Mouse (Mus musculus) heart, embryonic 13.5 days (tissue): ENCODE data around the gene Lmod2. TPM values are rescaled to one million over a fixed set of nuclear protein-coding genes. Genes with fewer than 3 reads are reported as not detected.

Experiments used
- ATAC-seq: fragments of 200-750 bp; cut with Nextera tagmentation; 2 replicates; pipeline ENCODE4 v1.8.0; 2017; ENCODE audit warnings: moderate TSS enrichment; ENCODE audit not compliant: insufficient number of reproducible peaks, low FRiP score, low TSS enrichment; ENCODE audit errors: extremely low read depth
- H3K27ac ChIP-seq: fragments of 300-500 bp; sonication (generic); replicated peaks from 2 replicates; pipeline ENCODE4 v1.5.1; 2015; ENCODE audit warnings: moderate library complexity, mild to moderate bottlenecking, inconsistent platforms
- H3K27me3 ChIP-seq: fragments of 300-500 bp; sonication (generic); replicated peaks from 2 replicates; pipeline ENCODE4 v1.6.1; 2015; ENCODE audit warnings: mild to moderate bottlenecking, inconsistent platforms
- H3K36me3 ChIP-seq: fragments of 300-500 bp; sonication (generic); 2 replicates; pipeline ENCODE4 v1.6.1; 2015; ENCODE audit warnings: mild to moderate bottlenecking, inconsistent platforms
- H3K4me1 ChIP-seq: fragments of 300-500 bp; sonication (generic); 2 replicates; pipeline ENCODE4 v1.6.1; 2015; ENCODE audit warnings: inconsistent platforms
- H3K4me2 ChIP-seq: fragments of 300-500 bp; sonication (generic); 2 replicates; pipeline ENCODE4 v1.6.1; 2015; ENCODE audit warnings: inconsistent platforms, mild to moderate bottlenecking, moderate library complexity
- H3K4me3 ChIP-seq: fragments of 300-500 bp; sonication (generic); 2 replicates; pipeline ENCODE4 v1.5.1; 2015; ENCODE audit warnings: moderate library complexity, mild to moderate bottlenecking, inconsistent platforms
- H3K9ac ChIP-seq: fragments of 300-500 bp; sonication (generic); 2 replicates; pipeline ENCODE4 v1.6.1; 2015; ENCODE audit warnings: inconsistent platforms, mild to moderate bottlenecking, moderate library complexity
- H3K9me3 ChIP-seq: fragments of 300-500 bp; sonication (generic); 2 replicates; pipeline ENCODE4 v1.6.1; 2016; ENCODE audit warnings: inconsistent platforms
- WGBS: fragments of 180-500 bp; shearing (Covaris S2); methylation state at CpG from one replicate; pipeline ENCODE4 v1.1.7; 2015; ENCODE audit warnings: mixed read lengths; 5-methylcytosine and 5-hydroxymethylcytosine counted together
- polyA plus RNA-seq: library from polyadenylated mRNA; unstranded; fragments of >200 nt; fragmentation: Nextera tagmentation; extraction: Ambion mirVana; gene quantifications from 2 replicates; pipeline ENCODE4 v1.2.1, GENCODE M21; 2015

Gene Lmod2
- polyA plus RNA-seq, 1 experiment from 2014 or later = 42.8 TPM

DNA sequence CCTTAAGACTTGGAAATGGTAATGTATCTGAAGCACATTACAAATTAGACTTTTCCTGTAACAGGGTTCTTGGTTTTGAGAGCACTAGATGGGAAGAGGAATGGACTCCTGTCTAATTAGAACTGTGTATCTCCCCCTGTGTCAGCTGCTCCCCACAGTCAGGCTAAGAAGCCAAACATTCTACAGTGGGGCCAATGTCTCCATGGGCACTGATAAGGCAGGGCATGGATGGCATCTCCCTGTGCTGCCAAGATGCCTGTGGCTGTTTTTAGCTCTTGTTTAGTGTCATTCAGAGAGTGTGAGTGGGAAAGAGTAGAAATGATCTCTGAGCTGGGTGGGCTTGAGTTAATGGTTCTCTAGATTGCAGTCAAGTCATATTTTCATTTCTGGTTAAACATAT, 24.2 kb upstream of the Lmod2 start:
- Histone ChIP-seq H3K27me3 (no peaks in the 10 kb centered on the region), H3K4me2 (no peak overlapping the region), H3K4me3 (no peak overlapping the region), H3K36me3 (no peaks in the 10 kb centered on the region), H3K27ac (no peak overlapping the region), H3K4me1 (peaks cover 12% of the 10 kb centered on the region), H3K9ac (no peak overlapping the region), H3K9me3 (peaks cover 7% of the 10 kb centered on the region; the same call in 1 of the 2 replicates)
- no peak for ATAC-seq

- 75% methylated on average over 3 of the region's 3 CpGs for WGBS
- no peak for ATAC-seq
- Histone ChIP-seq H3K9ac (no peak overlapping the region), H3K27me3 (no peaks in the 10 kb centered on the region), H3K4me2 (no peak overlapping the region), H3K36me3 (no peaks in the 10 kb centered on the region), H3K9me3 (no peaks in the 10 kb centered on the region), H3K4me3 (no peak overlapping the region), H3K27ac (no peak overlapping the region), H3K4me1 (peaks cover 37% of the 10 kb centered on the region)
Observed at GRCm38 (mm10) chr6:24583456-24583855, 14.1 kb upstream of the Lmod2 start.

DNA sequence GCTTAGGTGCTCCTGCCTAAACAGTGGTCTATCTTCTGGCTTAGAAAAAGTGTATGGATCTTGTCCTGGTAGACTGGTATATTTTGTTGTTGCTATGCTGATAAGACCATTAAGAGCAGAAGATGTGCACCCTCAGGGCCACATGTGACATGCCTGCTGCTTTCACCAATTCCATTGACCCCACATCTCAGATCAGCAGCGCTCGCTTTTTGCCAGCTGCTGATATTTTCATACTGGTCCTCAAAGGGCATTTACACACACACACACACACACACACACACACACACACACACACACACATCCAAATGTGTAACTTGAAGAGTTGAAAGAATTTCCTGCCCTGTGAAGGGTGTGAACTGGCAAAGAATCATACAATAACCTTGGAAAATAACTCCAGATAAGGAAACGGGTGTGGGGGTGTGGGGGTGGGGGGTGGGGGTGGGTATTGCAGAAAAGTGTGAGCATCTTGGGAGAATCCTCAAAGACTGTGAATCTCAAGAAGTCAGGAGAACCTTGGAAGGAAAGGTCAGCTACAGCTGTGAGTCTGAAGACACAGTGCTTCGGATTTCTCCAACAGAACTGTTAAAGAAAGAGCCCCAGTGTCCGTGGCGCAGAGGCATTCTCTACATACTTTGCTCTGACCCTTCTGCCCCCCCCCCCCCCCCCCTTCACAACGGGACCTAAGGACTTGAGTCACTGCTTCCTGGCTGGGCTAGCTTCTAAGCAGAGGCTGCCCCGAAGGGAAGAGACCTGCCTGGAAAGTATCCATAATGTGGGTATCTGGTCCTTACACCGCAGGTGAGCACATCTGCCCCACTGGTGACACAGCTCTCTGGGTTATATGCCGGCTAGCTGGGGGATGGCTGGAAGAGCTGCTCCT, 11.9 kb upstream of the Lmod2 start:
- Histone ChIP-seq H3K9ac (no peak overlapping the region; the same call in 1 of the 2 replicates), H3K27ac (peak overlapping the region; percentile 91), H3K36me3 (no peaks in the 10 kb centered on the region), H3K4me1 (peaks cover 41% of the 10 kb centered on the region), H3K4me3 (no peak overlapping the region), H3K27me3 (no peaks in the 10 kb centered on the region), H3K9me3 (no peaks in the 10 kb centered on the region), H3K4me2 (peak overlapping the region; percentile 24)
- no peak for ATAC-seq
- WGBS = 21% methylated on average over 10 of the region's 10 CpGs

- ATAC-seq = no peak
- 12% methylated on average over 3 of the region's 3 CpGs for WGBS
- Histone ChIP-seq H3K9me3 (no peaks in the 10 kb centered on the region), H3K4me2 (peak overlapping the region; percentile 27), H3K4me3 (no peak overlapping the region), H3K4me1 (peaks cover 46% of the 10 kb centered on the region), H3K9ac (peak overlapping the region; percentile 57; the same call in 1 of the 2 replicates), H3K27me3 (no peaks in the 10 kb centered on the region), H3K27ac (peak overlapping the region; percentile 91), H3K36me3 (no peaks in the 10 kb centered on the region)
Observed at GRCm38 (mm10) chr6:24586885-24587284, 10.7 kb upstream of the Lmod2 start.

- H3K9me3 ChIP-seq = no peaks in the 10 kb centered on the region
- 0 out of 2 replicates have a peak overlapping the region, but pooled peaks have one; percentile 19 for H3K9ac ChIP-seq
- ATAC-seq = no peak
- peaks cover 41% of the 10 kb centered on the region for H3K4me1 ChIP-seq
- H3K4me2 ChIP-seq = no peak overlapping the region
- no peak overlapping the region for H3K4me3 ChIP-seq
- 0 out of 2 replicates have a peak overlapping the region, but pooled peaks have one; percentile 48 for H3K27ac ChIP-seq
- WGBS = 79% methylated on average over 5 of the region's 5 CpGs
- no peaks in the 10 kb centered on the region for H3K27me3 ChIP-seq
- no peaks in the 10 kb centered on the region for H3K36me3 ChIP-seq
Observed at GRCm38 (mm10) chr6:24590282-24590681, 7.3 kb upstream of the Lmod2 start.

DNA sequence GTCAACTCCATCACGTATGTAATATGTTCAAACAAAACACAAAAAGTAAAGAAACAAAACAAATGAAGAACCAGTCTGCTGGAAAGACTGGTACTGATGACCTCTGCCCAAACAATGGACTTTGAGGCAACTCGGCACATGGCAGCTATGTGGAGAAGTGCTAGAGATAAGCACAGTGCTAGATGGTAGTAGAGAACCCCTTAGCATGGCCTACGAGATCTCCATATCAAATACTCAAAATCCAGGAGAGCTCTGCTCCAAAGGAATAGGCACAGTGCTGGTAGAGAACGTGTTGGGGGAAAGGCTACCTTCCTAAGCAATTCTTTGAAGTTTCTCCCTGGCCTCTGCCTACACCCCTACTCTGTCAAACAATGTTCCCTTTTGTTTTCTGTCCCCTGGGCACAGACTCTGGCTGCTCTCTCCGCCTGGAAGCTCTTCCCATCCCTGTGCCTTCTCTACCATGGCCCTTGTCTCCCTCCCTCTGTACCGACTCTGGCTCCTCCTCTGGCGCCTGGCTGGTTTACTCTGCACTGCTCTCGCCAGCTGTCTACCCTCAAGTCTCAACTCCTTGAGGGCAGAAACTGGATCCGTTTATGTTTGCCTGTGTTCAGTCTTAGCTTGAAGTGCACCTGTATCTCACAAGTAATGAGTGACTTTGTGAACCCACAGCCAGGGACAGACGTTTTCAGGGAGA, 5.9 kb upstream of the Lmod2 start:
- Histone ChIP-seq H3K36me3 (no peaks in the 10 kb centered on the region), H3K4me1 (peaks cover 30% of the 10 kb centered on the region), H3K27ac (no peak overlapping the region), H3K4me2 (no peak overlapping the region), H3K4me3 (no peak overlapping the region), H3K9ac (no peak overlapping the region), H3K27me3 (no peaks in the 10 kb centered on the region), H3K9me3 (no peaks in the 10 kb centered on the region)
- ATAC-seq = no peak
- WGBS = 40% methylated on average over 10 of the region's 10 CpGs

GRCm38 (mm10) chr6:24599179-24599578, 1.6 kb downstream of the Lmod2 start:
- peaks cover 20% of the 10 kb centered on the region for H3K36me3 ChIP-seq
- no peaks in the 10 kb centered on the region for H3K9me3 ChIP-seq
- no peaks in the 10 kb centered on the region for H3K27me3 ChIP-seq
- no peak for ATAC-seq
- H3K27ac ChIP-seq = peak overlapping the region; percentile 99
- peaks cover 50% of the 10 kb centered on the region for H3K4me1 ChIP-seq
- peak overlapping the region; percentile 64 for H3K4me3 ChIP-seq
- 37% methylated on average over 6 of the region's 6 CpGs for WGBS
- peak overlapping the region; percentile 80 for H3K4me2 ChIP-seq
- peak overlapping the region; percentile 92 for H3K9ac ChIP-seq

DNA sequence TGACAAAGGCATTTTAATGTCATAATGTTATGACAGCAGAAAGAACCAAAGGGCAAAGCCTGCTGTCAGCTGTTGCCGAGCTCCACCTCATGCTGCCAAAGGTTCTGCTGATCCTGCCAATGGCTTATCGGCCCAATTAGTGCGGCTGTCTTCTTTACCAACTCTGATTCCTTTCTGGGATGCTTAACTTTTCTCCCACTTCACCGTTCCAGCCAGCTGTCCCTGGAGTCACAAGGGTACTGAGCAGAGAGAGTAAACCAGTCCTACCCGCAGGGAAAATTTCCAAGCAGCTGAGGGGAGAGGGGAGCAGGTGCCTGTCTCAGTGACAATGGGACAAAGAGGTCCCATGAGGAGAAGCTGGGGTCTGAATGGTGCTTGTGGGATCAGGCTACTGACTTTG, 2.1 kb downstream of the Lmod2 start:
- Histone ChIP-seq H3K4me2 (peak overlapping the region; percentile 80), H3K27ac (peak overlapping the region; percentile 99), H3K9ac (peak overlapping the region; percentile 92), H3K36me3 (peaks cover 25% of the 10 kb centered on the region), H3K4me3 (peak overlapping the region; percentile 64), H3K9me3 (no peaks in the 10 kb centered on the region), H3K4me1 (peaks cover 50% of the 10 kb centered on the region), H3K27me3 (no peaks in the 10 kb centered on the region)
- no peak for ATAC-seq
- WGBS = 43% methylated on average over 5 of the region's 5 CpGs

GRCm38 (mm10) chr6:24600134-24600533, 2.6 kb downstream of the Lmod2 start:
- H3K9ac ChIP-seq = peak overlapping the region; percentile 92
- ATAC-seq = no peak
- peak overlapping the region; percentile 64 for H3K4me3 ChIP-seq

DNA sequence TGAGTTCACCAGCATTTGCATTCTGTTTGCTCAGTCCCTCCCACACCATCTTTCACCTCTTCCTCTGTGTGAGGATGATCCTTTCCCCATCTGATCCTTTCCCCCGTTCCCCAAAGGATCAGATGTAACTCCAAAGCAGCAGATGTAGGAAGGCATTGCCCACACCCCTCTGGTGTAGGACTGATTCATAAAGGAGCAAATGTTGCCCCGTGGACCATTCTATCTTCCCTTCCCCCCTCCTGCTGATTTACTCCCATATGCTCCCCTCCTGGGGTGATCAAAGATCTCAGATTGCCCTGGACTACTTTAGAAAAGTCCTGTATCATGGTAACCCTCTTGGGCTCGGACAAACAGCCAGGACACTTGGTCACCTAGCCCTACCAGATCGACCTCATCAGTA, 3.2 kb downstream of the Lmod2 start:
- Histone ChIP-seq H3K4me2 (peak overlapping the region; percentile 80), H3K9me3 (no peaks in the 10 kb centered on the region), H3K36me3 (peaks cover 34% of the 10 kb centered on the region), H3K27ac (peak overlapping the region; percentile 99), H3K4me1 (peaks cover 53% of the 10 kb centered on the region), H3K27me3 (no peaks in the 10 kb centered on the region), H3K4me3 (peak overlapping the region; percentile 64), H3K9ac (peak overlapping the region; percentile 92)
- ATAC-seq = no peak
- WGBS = 54% methylated on average over 4 of the region's 4 CpGs

More at GRCm38 (mm10) chr6:24600134-24600533, 2.6 kb downstream of the Lmod2 start:
- H3K27me3 ChIP-seq = no peaks in the 10 kb centered on the region
- H3K9me3 ChIP-seq = no peaks in the 10 kb centered on the region
- peaks cover 30% of the 10 kb centered on the region for H3K36me3 ChIP-seq
- peak overlapping the region; percentile 99 for H3K27ac ChIP-seq
- 37% methylated on average over 6 of the region's 6 CpGs for WGBS
- H3K4me2 ChIP-seq = peak overlapping the region; percentile 80
- H3K4me1 ChIP-seq = peaks cover 50% of the 10 kb centered on the region

DNA sequence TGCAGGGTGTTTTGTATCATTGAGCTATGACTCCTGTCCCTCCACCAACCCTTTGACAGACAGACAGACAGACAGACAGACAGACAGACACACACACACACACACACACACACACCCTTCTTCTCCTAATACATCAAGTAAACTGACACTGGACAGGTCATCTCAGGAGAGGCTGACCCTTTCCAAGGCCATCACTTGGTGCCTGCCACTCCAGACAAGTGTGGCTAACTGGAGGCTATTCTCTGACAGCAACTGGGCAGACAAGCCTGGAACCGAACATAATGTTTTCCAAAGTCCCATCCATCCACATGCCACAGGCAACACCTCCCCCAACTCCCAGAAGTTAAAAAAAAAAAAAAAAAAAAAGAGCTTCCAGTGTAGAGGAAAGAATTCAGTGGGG, 4.1 kb downstream of the Lmod2 start:
- Histone ChIP-seq H3K36me3 (peaks cover 44% of the 10 kb centered on the region), H3K9ac (peak overlapping the region; percentile 92), H3K27ac (peak overlapping the region; percentile 99), H3K27me3 (no peaks in the 10 kb centered on the region), H3K4me2 (peak overlapping the region; percentile 80), H3K4me3 (peak overlapping the region; percentile 64), H3K4me1 (peaks cover 57% of the 10 kb centered on the region), H3K9me3 (no peaks in the 10 kb centered on the region)
- ATAC-seq = no peak
- WGBS = 5% methylated on average over 1 of the region's 1 CpGs
